Mouse (Mus musculus) bone marrow macrophage, adult 2 months (primary cell): ENCODE measurements around the gene Tent4a.

Source experiments
- CTCF ChIP-seq: IDR thresholded peaks from 2 replicates; pipeline ENCODE4 v1.5.1; 2012; ENCODE audit warnings: low read depth, mild to moderate bottlenecking, low read length, moderate library complexity
- POLR2A ChIP-seq: IDR thresholded peaks from 2 replicates; pipeline ENCODE4 v1.6.1; 2012; ENCODE audit warnings: mild to moderate bottlenecking, low read depth, low read length, borderline replicate concordance

DNA sequence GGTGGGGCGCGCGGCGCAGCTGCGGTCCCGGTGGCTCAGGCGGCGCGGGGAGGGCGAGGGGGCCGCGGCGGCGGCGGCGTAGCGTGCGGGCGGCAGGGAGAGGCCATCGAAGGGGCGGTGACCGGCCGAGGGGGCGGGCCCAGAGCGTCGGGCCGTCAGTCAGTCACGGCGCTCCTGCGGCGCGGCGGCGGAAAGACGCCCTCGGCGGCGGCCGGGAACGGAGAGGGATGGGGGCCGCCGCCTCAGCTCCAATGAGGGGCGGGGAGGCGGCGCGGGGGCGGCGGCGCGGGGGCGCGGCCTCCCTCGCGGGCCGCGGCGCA is at the start of gene Tent4a:
- TF ChIP-seq POLR2A (no peak), CTCF (no peak)
